Mouse (Mus musculus) kidney, adult 9 months (tissue): Measurements from ENCODE around the gene Pmel.

ENCODE experiments used
- DNase-seq: peaks from one replicate; pipeline ENCODE4 v3.0.0; 2022

Pmel gene

GRCm38 (mm10) chr10:128703895-128704294 lies at the start of gene Pmel:
TSS of gene Pmel (plus strand) at chr10:128704195.
- DNase-seq, result no peak

- DNase-seq, result no peak
Measured at GRCm38 (mm10) chr10:128655254-128655653, 48.7 kb upstream of the Pmel start.

GRCm38 (mm10) chr10:128656731-128657130 lies 47.3 kb upstream of the Pmel start:
- peak; percentile 66 for DNase-seq

GRCm38 (mm10) chr10:128657844-128658243 lies 46.2 kb upstream of the Pmel start:
- DNase-seq, result peak; percentile 62

- no peak for DNase-seq
Measured at GRCm38 (mm10) chr10:128659490-128659889, 44.5 kb upstream of the Pmel start.

- no peak for DNase-seq
Measured at GRCm38 (mm10) chr10:128662465-128662864, 41.5 kb upstream of the Pmel start.

- DNase-seq, result no peak
Measured at GRCm38 (mm10) chr10:128663441-128664220, 40.4 kb upstream of the Pmel start.

GRCm38 (mm10) chr10:128664808-128665207 lies 39.2 kb upstream of the Pmel start:
- no peak for DNase-seq

GRCm38 (mm10) chr10:128665307-128665706 lies 38.7 kb upstream of the Pmel start:
- no peak for DNase-seq

- no peak for DNase-seq
Measured at GRCm38 (mm10) chr10:128665806-128666205, 38.2 kb upstream of the Pmel start.

GRCm38 (mm10) chr10:128668790-128669672 lies 35.0 kb upstream of the Pmel start:
- DNase-seq, result peak; percentile 84

GRCm38 (mm10) chr10:128671148-128671547 lies 32.8 kb upstream of the Pmel start:
- DNase-seq, result no peak

GRCm38 (mm10) chr10:128673763-128674468 lies 30.1 kb upstream of the Pmel start, which contains the start of gene Suox:
TSS of gene Suox (minus strand) at chr10:128674073.
- peak; percentile 86 for DNase-seq

GRCm38 (mm10) chr10:128674469-128675008 lies 29.5 kb upstream of the Pmel start:
- peak; percentile 69 for DNase-seq

- DNase-seq, result no peak
Measured at GRCm38 (mm10) chr10:128695411-128695991, 8.5 kb upstream of the Pmel start.

- peak; percentile 100 for DNase-seq
Measured at GRCm38 (mm10) chr10:128695992-128696807, 7.8 kb upstream of the Pmel start, which contains the start of gene Rab5b. TSS of gene Rab5b (minus strand) at chr10:128696264.

- no peak for DNase-seq
Measured at GRCm38 (mm10) chr10:128697072-128697725, 6.8 kb upstream of the Pmel start.

GRCm38 (mm10) chr10:128699006-128699405 lies 5.0 kb upstream of the Pmel start:
- peak; percentile 68 for DNase-seq

GRCm38 (mm10) chr10:128699611-128700010 lies 4.4 kb upstream of the Pmel start:
- DNase-seq, result no peak

GRCm38 (mm10) chr10:128700712-128701111 lies 3.3 kb upstream of the Pmel start:
- DNase-seq, result no peak
